Mouse (Mus musculus): ENCODE measurements around the gene Mttp.
A peak's percentile ranks its signal among the peaks of the same experiment; 100 is the strongest.

The Mttp gene

GRCm38 (mm10) chr3:138061205-138061911, 83.4 kb downstream of the Mttp start:
- no peak for ATAC-seq (ENCODE audit: insufficient number of reproducible peaks, low FRiP score, low TSS enrichment)

GRCm38 (mm10) chr3:138060429-138060828, 84.3 kb downstream of the Mttp start:
- no peak for ATAC-seq (ENCODE audit: insufficient number of reproducible peaks, low FRiP score, low TSS enrichment)

- ATAC-seq (ENCODE audit: insufficient number of reproducible peaks, low FRiP score, low TSS enrichment): no peak
These were observed 86.5 kb downstream of the Mttp start for GRCm38 (mm10) chr3:138058226-138058625.

GRCm38 (mm10) chr3:138056976-138057375, 87.8 kb downstream of the Mttp start:
- ATAC-seq (ENCODE audit: insufficient number of reproducible peaks, low FRiP score, low TSS enrichment): no peak

GRCm38 (mm10) chr3:138053969-138054368, 90.8 kb downstream of the Mttp start:
- peak; percentile 72; the same call in 1 of the 2 replicates for ATAC-seq (ENCODE audit: insufficient number of reproducible peaks, low FRiP score, low TSS enrichment)

DNA sequence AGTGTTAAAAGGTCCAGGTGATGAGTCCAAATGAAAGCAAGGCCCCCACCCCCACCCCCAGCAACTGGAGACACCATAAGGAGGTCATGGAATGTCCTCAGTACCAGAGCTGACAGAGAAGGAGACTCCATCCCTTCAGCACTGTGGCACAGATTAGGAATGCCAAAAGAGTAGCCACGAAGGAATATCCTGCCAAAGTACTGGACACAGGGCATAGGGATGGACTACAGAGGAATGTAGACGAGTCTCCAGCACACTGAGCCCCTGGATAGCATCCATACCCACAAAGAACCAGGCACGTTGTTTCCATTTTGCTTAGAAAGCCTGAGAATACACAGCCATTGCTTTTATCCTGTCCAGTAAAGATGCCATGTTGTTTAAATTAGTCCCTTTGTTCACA, 93.3 kb downstream of the Mttp start:
- no peak for ATAC-seq (ENCODE audit: insufficient number of reproducible peaks, low FRiP score, low TSS enrichment)

- no peak for ATAC-seq (ENCODE audit: insufficient number of reproducible peaks, low FRiP score, low TSS enrichment)
These were observed 94.0 kb downstream of the Mttp start for GRCm38 (mm10) chr3:138050772-138051171.

DNA sequence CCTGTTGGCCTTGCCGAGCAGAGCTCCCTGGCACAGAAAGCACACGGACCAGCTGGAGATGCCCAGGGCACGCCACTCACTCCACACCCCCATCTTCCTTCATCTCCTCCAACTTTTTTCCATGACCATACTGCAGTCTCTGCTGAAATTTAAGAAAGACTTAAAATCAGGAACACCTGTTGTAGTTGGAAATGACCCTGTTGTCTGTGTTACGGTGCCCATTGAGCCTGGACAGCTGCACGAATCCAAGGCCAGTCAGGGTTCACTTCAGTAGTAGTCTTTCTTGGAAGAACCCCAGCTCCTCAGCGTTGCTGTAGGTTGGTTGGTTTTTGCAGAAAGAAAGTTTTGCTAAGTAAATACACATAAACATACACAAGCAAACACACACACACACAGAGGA, 95.2 kb downstream of the Mttp start:
- ATAC-seq (ENCODE audit: insufficient number of reproducible peaks, low FRiP score, low TSS enrichment): no peak

GRCm38 (mm10) chr3:138043316-138043715, 101.5 kb downstream of the Mttp start:
- ATAC-seq (ENCODE audit: insufficient number of reproducible peaks, low FRiP score, low TSS enrichment): no peak

GRCm38 (mm10) chr3:138041591-138042301, 103.0 kb downstream of the Mttp start:
- ATAC-seq (ENCODE audit: insufficient number of reproducible peaks, low FRiP score, low TSS enrichment): no peak

GRCm38 (mm10) chr3:138040938-138041337, 103.8 kb downstream of the Mttp start:
- no peak for ATAC-seq (ENCODE audit: insufficient number of reproducible peaks, low FRiP score, low TSS enrichment)

Data from cerebellum, adult (tissue).